Mouse (Mus musculus): ENCODE measurements around the gene Rpl10a.

Rpl10a gene

DNA sequence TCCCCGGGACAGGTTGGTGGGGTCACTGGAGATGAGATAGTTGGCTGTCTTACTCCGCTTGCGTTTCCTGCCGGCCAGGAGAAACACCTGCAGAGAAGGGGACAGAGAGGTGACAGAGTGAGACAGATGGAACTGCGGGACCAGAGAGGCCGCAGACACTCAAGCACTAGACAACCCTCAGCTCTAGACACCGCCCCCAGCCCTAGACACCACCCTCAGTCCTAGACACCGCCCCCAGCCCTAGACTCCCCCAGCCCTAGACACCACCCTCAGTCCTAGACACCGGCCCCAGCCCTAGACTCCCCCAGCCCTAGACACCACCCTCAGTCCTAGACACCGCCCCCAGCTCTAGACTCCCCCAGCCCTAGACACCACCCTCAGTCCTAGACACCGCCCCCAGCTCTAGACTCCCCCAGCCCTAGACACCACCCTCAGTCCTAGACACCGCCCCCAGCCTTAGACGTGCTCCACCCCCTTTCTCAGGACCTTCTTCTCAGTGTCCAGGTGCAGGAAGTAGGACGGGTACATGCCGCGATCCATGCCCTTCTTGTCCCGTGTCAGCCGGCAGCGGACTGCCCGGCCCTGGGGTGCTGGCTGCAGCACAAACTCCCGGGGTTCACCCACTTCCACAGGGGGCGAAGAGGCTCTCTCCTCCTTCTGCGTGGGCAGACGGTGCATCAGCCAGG lies 30.4 kb downstream of the Rpl10a start:
- DNase-seq (ENCODE audit: low read depth, low spot score), result peak; percentile 85

GRCm38 (mm10) chr17:28360531-28361277 lies 32.4 kb downstream of the Rpl10a start:
- DNase-seq (ENCODE audit: low read depth, low spot score), result no peak

DNA sequence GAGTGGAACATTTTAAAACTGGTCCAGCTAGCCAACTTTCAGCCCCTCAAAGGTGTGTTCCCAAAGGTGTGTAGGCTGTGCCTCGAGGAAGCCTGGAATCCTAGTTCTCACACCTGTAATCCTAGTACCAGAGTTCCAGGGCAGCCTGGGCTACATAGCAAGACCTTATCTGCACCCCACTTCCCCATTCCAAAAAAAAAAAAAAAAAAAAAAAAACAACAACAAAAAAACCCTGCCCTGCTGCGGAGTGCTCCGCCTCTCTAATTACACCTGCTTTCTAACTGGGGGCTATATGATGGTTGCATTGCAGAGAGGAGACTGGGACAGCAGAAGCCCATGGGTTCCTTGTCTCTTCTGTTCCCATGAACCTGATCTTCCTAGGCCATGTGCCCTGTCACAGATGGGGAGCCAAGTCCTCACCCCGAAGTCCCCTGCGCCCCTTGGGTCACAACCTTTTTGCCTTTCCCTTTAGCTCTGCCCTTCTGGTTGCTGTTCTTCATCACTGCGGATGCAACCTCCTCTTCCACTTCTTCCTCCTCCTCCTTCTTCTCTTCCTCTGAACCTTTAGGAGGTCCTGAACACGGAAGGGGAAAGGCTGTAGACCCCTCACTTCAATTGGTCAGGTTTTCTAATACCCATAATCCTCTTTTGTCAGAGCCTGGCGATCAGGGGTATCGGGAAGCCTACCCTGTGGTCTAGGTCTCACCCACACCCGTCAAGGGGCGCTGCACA lies 33.8 kb downstream of the Rpl10a start:
- DNase-seq (ENCODE audit: low read depth, low spot score), result no peak

- peak; percentile 85 for DNase-seq (ENCODE audit: low read depth, low spot score)
These were observed 34.5 kb downstream of the Rpl10a start for GRCm38 (mm10) chr17:28362653-28363292.

DNA sequence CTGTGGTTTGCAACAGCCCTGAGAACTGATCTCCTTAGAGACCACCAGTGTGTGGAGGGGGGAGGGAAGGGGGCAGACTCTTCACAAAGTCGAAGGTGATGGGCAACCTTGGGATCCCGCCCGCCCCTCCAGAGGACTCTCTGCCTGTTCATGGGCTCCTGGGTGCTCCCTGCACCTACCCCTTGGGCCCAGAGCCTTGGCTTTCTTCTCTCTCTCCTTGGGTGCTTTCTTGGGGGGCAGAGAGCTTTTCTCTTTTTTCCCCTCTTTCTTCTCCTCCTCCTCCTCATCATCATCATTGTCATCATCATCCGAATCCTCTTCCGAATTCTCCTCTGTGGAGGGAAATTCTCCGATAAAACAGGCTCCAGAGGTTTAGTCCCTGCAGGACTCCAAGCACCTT lies 35.2 kb downstream of the Rpl10a start:
- DNase-seq (ENCODE audit: low read depth, low spot score), result no peak

DNA sequence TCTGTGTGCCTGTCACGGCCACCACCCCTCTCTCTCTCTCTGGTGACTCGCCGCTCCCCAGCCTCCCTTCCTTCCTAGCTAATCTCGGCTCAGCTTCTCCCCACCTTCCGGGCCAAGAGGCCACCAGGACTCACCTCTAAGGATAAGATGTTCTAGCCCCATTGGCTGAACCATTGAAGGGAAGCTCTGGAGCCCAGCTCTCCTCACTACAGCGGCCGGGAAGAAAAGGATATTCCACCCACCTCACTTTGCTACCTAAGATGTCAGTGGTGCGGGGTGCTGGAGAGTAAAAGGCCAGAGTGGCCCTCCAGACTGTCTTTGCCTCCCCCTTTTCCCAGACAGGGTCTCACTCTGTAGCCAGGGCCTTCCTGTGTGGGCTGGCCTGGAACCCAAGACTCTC lies 36.9 kb downstream of the Rpl10a start, which contains the start of gene Tulp1:
Gene Tulp1, minus strand, starts transcription at position 101 of the 400 bp plus-strand sequence.
- no peak for DNase-seq (ENCODE audit: low read depth, low spot score)

DNA sequence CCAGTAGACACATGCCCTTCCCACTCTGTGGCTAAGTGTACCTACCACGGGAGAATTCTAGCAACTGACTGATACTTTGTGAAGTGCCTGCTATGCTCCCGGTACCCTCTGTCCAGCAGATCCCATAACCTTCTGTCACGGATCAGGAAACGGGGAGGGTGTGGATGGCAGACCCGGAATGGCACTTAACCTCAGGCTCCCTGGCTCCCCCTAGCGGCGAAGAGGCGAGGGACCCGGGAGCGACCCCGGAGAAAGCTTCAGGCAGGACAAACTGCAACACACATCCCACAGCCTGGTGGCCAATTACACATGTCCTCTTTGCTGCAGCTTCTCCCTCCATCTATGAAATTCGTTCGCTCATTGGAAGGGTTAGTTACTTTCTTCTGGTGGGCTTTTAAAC lies 40.2 kb downstream of the Rpl10a start:
- peak; percentile 93 for DNase-seq (ENCODE audit: low read depth, low spot score)

- DNase-seq (ENCODE audit: low read depth, low spot score), result no peak
These were observed 40.8 kb downstream of the Rpl10a start for GRCm38 (mm10) chr17:28369056-28369455.

DNA sequence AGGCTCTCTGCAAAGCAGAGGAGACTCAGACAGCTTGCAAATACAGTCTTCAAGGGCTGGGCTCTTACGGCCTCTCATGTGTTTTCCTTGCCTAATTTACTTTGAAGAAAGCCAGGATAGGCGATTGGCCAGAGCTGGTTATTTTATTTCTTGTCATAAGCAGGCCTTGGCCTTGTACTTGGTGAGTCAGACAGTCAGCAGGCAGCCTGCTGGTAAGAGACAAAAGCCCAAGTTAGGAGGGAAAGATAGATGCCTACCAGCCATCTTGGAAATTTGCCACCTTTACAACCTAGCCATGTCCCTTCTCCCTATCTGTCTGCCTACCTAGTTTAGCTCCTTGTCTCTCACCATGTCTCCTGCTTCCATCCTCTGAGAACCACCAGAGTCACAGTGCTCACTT lies 43.0 kb downstream of the Rpl10a start:
- DNase-seq (ENCODE audit: low read depth, low spot score), result no peak

- DNase-seq (ENCODE audit: low read depth, low spot score), result no peak
These were observed 43.7 kb downstream of the Rpl10a start for GRCm38 (mm10) chr17:28371941-28372340.

DNA sequence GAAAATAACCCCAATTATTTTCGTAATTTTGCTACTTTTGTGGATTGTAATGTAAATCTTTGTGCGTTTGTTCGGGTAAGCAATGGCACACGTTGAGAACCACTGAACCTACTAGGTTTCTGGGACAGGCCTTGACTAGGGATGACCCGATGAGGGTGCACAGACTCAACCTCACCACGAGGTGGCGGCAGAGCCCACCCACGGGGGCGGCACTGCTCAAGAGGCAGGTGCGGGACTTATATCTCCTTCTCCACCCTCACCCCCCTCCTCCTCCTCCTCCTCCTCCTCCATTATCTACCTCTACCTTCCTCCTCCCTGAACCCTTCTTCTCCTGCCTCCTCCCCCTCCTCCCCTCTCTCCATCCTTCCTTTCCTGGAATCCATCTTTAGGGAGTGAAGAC lies 45.5 kb downstream of the Rpl10a start:
- DNase-seq (ENCODE audit: low read depth, low spot score), result peak; percentile 85

- peak; percentile 47 for DNase-seq (ENCODE audit: low read depth, low spot score)
These were observed 46.2 kb downstream of the Rpl10a start for GRCm38 (mm10) chr17:28374494-28374893.

DNA sequence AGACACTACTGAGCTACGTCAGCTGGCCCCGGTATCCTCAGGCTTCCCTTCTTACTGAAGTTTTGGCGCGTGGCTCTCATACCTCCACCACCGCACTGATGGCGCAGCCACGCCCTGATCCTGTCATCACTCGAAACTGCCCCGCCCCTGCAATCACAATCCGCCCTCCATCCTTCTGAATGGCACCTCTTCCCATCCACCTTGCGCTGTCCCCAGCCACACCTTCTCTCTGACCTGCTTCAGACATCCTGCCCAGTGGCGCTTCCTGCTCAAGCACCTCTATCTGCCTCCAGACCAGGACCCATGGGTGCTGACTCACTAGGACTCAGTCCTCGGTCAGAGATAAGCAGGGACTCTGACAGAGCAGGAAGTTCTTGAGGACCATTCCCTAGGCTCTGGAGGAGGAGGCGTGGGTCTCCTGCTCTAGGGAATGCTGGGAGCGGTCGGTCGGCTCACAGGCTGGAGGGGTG lies 47.4 kb downstream of the Rpl10a start:
- DNase-seq (ENCODE audit: low read depth, low spot score), result peak; percentile 81

DNA sequence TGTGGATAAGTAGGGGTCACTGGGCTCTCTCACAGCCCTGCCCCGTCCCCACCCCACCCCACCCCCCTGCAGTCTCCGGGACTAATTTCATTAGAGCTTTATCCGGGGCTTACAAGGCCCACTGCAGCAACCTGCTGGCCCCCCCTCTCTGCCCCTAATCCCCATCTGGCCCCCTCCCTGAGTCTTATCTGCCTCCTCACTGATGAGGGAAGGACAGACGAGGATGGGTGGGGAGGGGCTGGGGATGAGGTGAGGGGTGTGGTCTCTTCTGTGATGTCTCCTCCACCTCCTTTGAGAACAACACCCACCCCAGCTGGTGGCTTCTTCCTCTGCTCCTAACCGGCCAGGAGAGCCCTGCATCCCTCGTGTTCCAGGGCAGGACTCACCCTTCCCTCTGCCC lies 52.0 kb downstream of the Rpl10a start:
- no peak for DNase-seq (ENCODE audit: low read depth, low spot score)

All from R1 (cell line).